Mouse (Mus musculus): ENCODE data around the gene Ghrhr.

Gene Ghrhr

DNA sequence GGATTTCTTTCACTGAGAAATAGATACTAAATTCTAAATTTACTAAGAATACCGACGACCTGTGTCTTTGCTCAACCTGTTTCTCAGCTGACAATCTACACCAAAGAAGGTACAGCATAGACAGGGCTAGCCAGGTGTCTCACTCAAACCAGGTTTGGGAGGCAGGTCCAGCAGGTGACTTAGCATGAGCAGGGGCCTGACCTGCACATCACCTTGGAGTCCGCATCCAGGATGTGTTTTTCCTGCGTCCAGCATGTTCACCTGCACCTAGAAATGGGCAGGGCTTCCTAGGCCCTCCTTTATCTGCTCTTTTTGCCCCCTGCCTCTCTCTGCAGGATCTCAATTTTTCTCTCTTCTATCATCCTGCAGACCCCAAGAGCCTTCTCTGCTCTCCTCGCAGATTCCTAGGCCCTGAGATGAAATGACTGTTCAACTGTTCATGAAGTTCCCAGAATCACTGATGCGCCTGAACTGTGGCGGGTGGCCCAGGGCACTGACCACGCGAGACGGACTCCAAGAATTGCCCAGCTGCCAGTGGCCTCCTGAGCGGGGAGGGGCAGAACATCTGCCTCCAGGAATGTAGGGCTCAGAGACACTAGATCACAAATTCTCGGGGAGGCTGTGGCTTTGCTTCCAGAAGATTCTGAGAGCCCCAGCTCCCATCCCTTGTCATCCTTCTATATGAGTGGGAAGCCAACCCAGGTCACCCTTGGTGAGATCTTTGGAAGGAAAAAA, 22.2 kb upstream of the Ghrhr start:
- DNase-seq, result no peak

- no peak for DNase-seq
Measured at GRCm38 (mm10) chr6:55354456-55355117, 21.5 kb upstream of the Ghrhr start.

DNA sequence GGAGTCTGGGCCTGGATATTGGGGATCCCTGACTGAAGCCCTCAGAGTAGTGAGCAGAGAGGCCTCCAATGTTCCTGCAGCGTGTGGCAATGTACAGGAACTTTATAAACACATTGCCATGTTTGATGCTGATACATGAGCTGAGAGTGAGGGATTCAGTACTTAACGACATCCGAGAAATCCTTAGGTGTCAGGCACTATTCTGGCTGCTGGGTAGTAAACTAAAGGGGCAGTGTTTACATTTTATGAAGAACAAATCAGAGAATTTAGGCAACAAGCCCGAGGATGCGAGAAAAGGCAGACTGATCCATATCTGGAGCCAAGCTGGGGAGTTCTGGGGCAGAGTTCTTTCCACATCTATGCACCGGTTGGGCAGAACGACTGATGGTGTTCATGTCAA, 20.5 kb upstream of the Ghrhr start:
- no peak for DNase-seq

DNA sequence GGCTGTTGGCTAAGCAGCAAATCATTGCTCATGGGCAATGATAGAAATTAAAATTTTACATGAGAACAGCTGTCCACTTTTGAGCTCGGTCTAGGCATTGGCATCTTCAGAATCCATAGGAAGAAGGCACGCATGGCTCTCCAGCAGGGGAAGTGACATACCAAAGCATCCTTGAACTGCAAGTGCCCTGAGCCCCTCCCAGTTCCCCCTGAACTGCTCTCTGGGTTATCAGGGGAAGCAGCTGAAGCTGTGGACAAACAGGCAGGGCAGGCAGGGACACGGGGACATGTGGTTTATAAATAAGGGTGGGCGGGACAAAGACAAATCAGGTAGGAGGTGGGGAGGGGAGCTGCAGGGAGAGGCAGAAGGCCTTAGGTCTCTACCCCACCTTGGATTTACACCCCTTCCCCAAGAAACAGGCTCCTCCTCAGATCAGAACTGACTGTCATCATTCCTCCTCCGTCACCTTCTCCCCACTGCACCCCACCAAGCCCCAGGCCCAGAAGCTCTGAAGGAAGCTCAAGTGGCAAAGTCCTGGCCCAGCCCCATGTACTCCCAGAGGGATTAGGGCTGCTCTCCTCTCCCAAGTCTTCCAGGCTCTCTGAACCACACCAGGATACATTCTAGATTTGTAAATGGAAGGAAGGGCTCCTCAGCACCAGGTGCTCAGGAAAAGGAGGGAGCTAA, 19.9 kb upstream of the Ghrhr start:
- DNase-seq, result peak in 1 of 2 experiments; percentile 56

DNA sequence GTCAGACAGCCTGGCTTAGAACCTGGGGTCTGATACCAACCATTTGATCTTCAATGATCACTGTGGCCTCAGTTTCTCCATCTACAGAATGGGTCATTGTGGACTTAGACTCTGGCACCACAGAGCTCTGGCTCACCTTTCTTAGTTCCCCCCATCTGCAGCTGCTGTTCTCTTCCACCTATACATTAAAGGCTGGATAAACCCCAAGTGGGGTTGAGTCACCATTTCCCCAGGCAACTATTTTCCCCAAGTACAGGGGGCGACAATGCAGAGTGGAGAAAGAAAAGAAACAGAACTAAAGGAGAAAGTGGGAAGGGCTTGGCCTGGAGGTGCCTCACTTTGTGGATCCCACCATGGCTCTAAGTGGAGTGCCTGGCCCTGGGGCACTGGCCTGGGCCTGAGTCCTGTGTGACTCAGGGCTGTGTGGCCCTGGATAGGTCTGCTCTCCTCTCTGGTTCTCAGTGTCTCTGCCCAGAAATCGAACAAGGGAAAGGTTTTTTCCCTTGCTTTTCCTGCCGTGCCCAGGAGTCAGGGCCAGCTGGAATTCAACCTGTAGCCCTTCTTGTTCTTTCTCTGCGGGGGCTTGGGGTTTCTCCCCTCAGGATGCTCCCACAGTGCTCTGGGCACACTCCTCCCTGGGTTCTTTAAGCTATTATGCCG, 19.0 kb upstream of the Ghrhr start:
- no peak for DNase-seq

DNA sequence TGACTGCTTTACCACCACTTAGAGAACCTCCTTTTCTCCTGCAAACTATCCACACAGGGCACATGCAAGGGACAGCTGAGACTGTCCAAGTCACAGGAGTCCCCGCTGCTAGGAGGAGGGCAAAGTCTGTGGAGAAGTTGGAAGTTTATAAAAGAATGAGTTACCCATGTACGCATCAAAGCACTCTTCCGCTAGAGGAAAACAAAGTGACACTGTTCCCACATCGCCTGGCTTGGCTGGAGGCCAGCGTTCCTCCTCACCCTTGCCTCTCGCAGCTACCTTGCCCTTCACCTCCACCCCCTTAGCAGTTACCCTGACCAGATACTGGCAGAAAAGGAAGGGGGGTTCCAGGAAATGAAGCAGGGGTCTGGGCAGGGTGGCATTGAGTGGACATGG, 18.5 kb upstream of the Ghrhr start:
- DNase-seq, result no peak

GRCm38 (mm10) chr6:55358731-55359143, 17.4 kb upstream of the Ghrhr start:
- DNase-seq, result no peak

DNA sequence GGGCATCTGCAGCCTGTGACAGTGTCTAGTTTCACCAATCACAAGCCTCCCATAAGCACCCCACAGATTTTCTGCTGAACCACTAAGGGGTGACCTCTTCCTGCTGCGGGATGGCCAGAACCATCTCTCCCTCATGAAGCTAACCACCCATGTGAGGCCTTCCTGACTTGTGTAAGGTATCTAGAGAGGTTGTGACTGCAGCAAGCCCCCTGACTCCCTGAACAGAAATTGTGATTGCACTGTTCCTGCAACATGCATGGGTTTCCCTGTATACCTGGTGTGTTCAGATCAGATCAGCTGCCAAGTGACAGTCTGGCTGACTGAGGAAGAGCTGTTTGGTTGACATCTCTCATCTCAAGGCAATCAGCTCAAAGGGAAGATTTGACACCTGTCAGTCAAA, 13.4 kb upstream of the Ghrhr start:
- no peak for DNase-seq

DNA sequence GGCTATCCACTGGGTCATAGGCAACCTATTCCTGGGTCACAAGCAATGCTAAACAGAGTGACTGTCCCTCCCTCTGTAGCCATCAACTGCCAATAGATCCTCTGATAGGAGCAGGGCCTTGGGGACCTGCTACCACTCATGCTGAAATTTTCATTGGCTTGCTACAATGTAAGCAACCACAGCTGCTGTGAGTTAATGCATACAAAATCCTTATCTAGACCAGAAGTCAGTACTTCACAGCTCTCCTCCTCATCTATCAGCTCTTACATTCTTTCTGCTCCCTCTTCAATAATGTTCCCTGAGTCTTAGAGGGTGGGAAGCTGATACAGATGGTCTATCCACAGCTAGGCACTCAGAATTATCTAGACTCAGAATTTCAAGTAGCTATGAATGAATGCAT, 9.0 kb upstream of the Ghrhr start:
- DNase-seq, result no peak

- no peak for DNase-seq
Measured at GRCm38 (mm10) chr6:55370831-55371230, 5.3 kb upstream of the Ghrhr start.

DNA sequence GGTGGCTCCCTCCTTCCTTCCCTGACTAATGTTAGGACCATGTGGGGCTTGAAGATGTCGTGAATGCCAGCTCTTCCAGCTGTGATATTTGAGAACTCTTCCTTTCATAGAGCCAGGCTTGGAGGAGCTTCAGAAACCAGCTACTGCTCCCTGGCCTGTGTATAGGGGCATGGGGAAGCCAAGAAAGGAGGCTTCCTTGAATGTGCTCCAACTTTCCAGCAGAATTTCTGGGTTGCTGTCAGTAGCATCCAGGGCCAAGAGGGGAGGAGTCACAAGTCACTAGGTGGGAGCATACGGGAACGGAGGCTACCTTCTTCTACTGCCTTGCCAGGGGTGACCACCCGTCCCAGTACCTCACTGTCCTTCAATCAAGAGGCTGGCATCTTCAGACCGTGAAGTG, 416 bp downstream of the Ghrhr start:
- DNase-seq, result no peak

- DNase-seq, result no peak
Measured at GRCm38 (mm10) chr6:55377461-55377860, 1.4 kb downstream of the Ghrhr start.

- DNase-seq, result peak; percentile 34 to 38
Measured at GRCm38 (mm10) chr6:55379641-55380335, 3.7 kb downstream of the Ghrhr start.

- DNase-seq, result peak; percentile 37 to 45
Measured at GRCm38 (mm10) chr6:55381966-55382365, 5.9 kb downstream of the Ghrhr start.

- DNase-seq, result peak; percentile 45 to 57
Measured at GRCm38 (mm10) chr6:55383897-55384296, 7.8 kb downstream of the Ghrhr start.

DNA sequence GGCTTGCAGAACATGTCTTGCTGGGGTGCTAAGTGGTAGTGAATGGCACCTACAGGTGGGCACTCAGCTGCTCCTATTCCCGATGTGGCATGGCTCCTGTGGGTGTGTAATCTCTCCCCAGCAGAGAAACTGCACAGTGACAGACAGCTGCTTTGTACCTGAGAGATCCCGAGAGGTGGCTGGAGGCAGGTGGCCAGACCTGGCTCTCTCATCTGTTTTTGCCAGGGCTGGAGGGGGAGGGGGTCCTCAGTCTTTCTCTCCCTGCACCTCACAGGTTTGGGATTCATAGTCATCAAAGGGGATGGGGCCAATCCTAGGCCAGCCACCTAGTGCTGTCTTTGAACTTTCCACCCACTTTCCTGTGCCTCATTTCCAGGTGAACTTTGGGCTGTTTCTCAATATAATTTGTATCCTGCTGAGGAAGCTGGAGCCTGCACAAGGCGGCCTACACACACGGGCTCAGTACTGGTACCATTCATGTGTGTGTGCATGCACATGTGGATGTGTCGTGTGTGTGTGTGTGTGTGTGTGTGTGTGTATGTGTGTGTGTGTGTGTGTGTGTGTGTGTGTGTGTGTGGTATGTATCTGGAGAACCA, 8.4 kb downstream of the Ghrhr start:
- DNase-seq, result no peak

- DNase-seq, result no peak
Measured at GRCm38 (mm10) chr6:55388546-55389169, 12.6 kb downstream of the Ghrhr start.

GRCm38 (mm10) chr6:55389321-55389720, 13.2 kb downstream of the Ghrhr start:
- no peak for DNase-seq

DNA sequence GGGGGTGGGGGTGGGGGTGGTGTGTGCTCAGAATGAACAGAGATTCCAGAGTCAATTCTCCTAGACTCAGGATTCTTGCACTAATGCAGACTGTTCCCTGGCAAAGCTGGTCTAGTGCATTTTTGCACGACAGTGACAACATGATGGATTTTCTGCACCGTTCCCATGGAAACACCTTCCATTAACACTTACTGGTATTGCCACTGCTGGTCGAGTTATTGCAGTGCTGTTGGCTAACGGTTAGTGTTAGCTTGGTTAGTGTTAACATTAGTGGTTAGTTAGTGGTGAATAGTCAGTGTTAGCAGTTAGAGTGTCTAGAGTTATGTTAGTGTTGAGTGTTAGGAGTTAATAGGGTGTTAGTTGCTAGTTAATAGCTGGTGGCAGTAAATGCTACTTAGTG, 15.7 kb downstream of the Ghrhr start:
- no peak for DNase-seq

DNA sequence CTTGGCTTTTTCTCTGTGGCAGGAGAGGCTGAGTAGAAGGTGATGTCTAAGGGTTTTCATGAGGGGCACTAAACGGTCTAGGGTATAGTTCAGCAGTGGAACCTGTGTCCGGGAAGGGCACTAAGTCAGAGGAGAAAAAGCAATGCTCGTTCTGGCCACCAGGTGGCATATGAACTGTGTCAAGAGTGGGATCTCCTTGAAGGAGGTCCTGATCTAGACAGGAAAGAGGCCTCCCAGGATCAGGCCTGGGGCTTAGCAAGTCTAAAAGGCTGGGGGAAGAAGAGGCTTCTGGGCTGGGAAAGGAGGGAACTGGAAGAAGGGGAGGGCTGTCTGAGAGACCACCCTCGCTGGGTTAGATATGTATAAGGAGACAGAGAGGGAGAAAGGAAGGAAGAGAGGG, 16.4 kb downstream of the Ghrhr start:
- peak; percentile 60 to 69 for DNase-seq

GRCm38 (mm10) chr6:55394854-55395253, 18.8 kb downstream of the Ghrhr start:
- DNase-seq, result no peak

DNA sequence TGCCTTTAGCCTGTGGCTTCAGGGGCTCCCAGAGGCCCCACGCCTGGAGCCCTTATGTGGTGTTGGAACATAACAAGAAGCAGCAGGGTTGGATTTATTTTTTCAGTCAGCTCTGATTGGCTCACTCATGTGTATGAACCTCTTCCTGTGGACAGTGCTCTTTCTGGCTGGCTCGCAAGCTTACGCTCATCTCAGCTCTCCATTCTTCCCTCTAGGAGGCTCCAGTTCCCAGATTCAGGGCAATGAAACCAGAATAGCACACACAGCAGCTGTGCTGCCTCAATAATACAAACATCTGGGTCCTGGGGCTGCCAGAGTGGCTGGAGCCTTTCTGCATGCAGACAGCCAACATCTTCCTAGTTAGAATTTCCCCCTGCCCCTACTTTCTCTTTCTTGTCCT, 20.1 kb downstream of the Ghrhr start:
- peak; percentile 26 to 50 for DNase-seq
